Mouse (Mus musculus): ENCODE results near the gene Zfp28. TPM values are rescaled to one million over a fixed set of nuclear protein-coding genes. Genes with fewer than 3 reads are reported as not detected.
A peak's percentile ranks its signal among the peaks of the same experiment; 100 is the strongest.
"Not testable (repeated sequence)": the region's sequence is repeated elsewhere in the genome, so short reads cannot be mapped to it uniquely, and the experiment has no call there.

Gene Zfp28
- polyA plus RNA-seq (2015; fragmentation: Nextera tagmentation; extraction: Ambion mirVana): 1.9 and 2.0 TPM in 2 replicates

DNA sequence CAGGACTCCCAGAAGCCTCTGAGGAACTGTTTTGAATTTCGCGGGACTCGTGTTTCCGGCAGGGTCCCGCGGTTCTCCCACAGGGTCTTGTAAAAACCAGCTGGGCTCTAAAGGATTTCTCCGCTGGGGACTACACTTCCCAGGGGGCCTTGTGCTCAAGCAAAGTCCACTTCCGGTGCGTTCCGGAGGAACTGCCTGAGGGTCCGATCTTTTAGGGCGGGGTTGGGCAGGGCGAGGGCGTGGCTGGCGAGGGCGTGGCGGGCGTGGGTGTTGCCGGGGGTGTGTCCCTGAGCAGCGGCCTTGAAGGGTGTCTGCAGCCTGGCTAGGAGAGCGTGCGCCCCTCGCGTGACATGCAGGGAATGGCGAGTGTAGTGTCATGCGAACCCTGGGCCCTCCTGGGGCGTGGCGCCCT, at the start of gene Zfp28:
Gene Zfp28 (plus strand): TSS at position 252 of the 412 bp plus-strand sequence.
- DNase-seq (ENCODE audit: low spot score): peak; percentile 96

DNA sequence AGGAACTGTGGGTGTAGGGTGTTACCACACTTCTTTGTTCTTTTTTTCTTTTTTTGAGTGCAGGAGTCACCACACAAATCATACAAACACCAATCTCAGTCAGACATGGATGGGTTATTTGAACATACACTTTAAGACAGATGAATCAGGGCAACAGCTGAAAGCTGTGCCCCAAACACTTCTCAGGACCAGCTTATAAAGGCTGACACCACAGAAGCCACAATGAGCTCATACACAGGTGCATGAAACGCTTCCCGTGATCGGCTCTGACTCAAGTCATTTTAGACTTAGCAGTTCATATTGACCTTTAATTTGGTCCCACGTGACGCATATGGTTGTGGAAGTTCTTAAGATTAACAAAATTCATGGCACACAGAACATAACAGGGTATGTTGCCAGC, 43.2 kb upstream of the Zfp28 start:
- DNase-seq (ENCODE audit: low spot score): no peak

DNA sequence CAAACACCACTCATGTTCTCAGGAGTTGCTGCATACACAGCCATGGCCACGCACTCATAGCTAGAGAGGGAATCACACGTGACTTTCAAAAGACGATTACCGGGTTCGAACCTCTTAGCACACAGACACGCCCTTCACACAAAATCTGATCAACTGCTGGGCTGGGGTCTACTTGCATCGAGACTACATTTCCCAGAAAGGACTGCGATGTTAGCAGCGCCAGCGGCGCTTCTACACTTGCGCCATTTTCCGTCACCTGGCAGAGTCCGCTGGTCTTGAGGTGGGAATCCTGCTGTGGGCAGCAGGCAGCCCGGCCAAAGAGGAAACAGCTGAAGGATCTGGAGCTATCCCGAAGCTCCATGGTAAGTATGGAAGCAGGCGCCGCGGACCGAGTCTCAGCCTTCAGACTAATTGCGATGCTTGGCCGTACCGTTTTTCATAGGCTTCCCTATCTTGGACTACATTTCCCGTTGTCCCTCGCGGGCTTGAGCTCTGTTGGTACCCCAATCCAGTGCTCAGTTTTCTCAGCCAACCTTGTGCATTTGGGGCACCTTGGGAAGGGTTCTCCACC, 39.5 kb upstream of the Zfp28 start, which contains the start of gene Gm3854:
Gene Gm3854 (plus strand): TSS at position 259 of the 571 bp plus-strand sequence.
- DNase-seq (ENCODE audit: low spot score): peak; percentile 68

DNA sequence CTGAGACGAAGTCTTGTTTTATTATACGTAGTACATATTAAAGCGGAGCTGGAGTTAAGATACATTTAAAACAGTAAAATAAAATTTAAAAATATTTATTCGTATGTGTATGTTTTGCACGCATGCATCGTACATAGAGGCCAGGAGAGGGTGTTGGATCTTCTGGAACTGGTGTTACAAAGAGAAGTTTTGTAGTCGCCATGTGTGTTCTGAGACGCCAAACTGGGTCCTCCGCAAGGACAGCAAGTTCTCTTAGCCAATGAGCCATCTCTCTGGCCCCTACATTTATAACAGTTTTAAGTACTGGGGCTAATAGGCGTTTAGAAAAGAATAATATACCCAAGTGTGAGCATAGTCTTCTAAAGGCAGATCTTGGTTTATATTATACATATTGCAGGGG, 39.0 kb upstream of the Zfp28 start:
- DNase-seq (ENCODE audit: low spot score): no peak

DNA sequence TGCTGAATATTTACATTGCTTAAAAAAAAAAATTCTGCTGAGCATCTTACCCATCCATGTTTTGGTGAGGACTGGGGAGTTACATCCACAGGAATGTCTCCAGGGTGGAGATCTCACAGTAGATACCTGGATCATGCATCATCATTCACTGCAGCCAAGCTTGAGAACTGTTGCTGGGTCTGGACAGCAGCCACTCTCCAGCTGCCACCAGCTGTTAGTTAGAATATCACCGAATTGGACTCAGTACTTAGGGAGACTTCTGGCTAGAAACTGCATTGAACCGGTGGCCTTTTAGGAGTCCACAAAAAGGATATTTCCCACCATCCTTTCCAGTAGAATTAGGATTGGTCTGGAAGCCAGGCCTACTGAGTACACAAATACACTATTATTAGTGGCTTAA, 25.0 kb upstream of the Zfp28 start:
- DNase-seq (ENCODE audit: low spot score): no peak

DNA sequence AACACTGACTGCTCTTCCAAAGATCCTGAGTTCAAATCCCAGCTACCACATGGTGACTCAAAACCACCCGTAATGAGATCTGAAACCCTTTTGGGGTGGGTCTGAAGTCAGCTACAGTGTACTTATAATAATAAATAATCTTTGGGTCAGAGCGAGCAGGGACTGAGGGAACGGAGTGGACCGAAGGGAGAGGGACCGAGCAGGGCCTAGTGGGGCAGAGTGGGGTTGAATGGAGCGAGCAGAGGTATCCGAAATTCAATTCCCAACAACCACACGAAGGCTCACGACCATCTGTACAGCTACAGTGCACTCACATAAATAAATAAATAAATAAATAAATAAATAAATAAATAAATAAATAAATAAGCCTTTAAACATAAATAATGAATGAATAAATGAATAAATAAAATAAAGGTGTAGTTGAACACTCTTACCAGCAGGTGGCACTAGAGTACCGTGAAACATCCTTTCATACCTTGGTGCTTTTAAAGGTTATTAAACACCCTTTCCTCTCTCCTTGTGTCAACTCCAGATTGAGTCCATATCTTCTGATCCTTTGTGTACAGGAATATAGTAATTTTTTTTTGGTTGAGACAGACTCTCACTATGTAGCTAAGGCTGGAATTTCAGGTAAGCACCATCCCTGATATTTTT, 24.0 kb upstream of the Zfp28 start:
- DNase-seq (ENCODE audit: low spot score): peak; percentile 84

DNA sequence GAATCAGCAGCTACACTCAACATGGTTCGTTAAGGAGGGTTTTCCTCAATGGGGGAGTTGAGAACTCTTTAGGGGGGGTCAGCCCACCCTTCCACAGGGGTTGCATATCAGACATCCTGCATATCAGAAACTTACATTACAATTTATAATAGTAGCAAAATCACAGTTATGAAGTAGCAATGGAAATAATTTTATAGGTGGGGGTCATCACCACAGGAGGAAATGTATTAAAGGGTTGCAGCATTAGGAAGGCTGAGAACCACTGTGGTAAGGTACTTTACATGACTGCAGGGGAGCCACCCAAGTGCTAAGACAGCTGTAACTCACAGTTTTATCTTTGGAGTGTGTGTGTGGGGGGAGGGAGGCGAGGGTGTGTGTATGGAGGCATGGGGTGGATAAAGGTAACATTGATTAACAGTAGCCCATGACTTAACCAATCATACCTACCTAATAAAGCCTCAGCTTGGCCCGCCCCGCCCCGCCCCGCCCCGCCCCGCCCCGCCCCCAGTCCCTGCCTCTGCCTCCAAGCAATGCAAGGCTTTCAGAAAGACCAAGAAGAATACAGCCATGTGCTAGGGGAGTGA, 22.5 kb upstream of the Zfp28 start:
- no peak for DNase-seq (ENCODE audit: low spot score)

DNA sequence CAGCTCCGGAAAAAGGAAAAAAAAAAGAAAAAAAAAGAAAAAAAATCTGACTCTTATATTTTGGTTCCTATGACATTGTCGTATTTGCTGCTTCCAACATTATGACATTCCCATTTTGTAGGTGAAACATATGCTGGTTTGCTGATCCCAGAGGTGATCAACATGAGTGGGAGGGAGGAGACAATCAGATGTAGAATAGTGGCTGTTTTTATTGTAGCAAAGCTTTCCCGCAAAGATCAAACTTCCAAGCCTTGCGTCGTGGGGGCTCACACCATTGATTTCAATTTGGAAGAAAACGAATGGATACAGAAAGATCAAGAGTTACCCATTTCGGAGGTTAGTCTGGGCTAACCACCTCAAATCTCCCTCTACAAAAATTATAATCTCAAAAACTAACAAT, 21.3 kb upstream of the Zfp28 start:
- DNase-seq (ENCODE audit: low spot score): no peak

DNA sequence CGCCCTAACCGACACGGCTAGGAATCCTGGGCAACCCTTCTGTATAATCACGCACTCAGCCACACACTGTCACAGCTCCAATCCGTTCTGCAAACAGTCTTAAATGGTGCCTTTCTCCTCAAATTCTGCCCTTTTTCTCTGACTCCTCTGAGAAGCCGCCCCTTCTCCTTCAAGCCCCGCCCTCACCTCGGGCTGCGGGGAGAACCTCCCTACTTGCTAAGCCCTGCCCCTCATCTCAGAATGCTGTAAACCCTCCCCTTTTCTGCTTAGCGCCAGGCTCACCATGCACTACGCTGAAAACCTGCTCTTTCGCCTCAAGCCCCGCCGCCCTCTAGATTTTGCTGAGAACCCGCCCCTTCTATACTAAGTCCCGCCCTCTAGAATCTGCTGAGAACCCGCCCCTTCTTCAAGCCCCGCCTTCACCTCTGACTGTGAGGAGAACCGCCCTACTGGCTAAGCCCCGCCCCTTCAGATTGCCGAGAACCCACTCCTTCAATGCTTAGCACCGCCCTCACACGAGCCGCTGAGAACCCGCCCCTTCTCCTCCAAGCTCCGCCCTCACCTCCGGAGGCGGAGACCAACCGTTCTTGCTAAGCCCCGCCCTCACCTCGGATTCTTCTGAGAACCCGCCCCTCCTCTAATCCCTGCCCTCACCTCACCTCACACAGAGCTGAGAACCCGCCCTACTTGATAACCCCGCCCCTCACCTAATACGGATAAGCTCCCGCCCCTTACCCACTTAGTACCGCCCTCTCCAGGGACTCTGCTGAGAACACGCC, 20.6 kb upstream of the Zfp28 start:
- DNase-seq (ENCODE audit: low spot score): peak; percentile 97

DNA sequence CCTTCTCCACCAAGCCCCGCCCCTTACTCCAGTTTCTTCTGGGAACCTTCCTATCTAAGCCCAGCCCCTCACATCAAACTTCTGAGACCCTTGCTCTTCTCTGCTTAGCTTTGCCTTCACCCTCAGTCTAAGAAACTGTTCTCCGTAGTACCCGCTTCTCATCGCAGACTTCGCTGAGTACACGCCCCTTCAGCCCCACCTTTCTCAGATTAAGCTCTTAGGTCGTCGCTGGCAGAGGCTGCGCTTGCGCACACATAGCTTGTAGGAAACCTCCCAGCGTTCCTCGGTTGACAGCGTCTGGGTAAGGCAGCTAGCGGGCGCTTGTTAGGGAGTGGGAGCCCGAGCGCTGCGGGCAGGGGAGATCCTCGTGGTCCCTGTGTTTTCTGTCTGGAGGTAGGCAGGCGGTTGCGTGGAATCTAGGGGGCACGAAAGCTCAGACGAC, 20.0 kb upstream of the Zfp28 start, which contains the start of gene Zfp78:
Gene Zfp78 (plus strand): TSS at position 234 of the 442 bp plus-strand sequence.
- peak; percentile 94 for DNase-seq (ENCODE audit: low spot score)

DNA sequence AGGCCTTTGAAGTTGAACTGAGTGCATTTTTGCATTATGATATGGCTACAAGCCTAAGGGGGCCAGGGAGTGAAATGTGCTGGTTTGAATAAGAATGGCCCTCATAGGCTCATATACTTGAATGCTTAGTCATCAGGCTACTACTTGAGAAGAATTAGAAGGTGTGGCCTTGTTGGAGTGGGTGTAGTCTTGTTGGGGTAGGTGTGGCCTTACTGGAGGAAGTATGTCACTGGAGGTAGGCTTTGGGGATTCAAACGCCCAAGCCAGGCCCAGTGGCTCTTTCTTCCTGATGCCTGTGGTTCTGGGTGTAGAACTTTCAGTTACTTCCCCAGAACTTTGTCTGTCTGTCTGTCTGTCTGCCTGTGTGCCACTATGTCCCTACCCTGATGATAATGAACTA, 18.3 kb upstream of the Zfp28 start:
- no peak for DNase-seq (ENCODE audit: low spot score)

DNA sequence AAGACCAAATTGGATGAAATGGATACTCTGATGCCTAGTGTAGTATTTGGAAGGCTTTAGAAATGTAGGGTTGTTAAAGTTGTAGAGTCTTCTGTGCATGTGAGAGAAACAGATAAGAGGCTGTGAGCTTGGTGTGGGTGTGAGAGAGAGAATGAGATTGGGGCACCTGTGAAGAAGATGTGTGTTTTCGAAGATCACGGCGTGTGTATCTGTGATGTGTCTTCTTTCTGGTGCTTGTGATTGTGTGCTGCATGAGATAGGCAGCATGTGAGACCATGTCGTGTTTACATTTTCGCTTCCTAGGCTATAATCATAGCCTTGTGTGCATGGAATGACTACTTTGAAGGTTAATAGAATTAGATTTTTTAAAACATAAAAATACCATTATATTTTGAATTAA, 15.9 kb upstream of the Zfp28 start:
- DNase-seq (ENCODE audit: low spot score): no peak

DNA sequence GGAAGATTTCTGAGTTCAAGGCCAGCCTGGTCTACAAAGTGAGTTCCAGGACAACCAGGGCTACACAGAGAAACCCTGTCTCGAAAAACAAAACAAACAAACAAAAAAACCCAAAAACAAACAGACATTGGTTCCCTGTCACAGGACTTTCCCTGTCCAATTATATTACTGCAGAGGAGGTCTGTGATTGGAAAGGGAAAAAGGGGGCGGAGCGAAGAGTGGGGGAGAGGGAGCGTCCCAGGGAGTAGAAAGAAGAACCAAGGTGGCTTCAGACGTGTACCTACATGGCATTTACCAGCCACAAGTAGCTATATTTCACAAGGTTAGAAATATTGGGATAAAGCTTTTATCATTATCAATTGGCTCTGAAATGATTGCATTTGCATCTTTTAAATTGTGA, 14.9 kb upstream of the Zfp28 start:
- DNase-seq (ENCODE audit: low spot score): not testable (repeated sequence)

DNA sequence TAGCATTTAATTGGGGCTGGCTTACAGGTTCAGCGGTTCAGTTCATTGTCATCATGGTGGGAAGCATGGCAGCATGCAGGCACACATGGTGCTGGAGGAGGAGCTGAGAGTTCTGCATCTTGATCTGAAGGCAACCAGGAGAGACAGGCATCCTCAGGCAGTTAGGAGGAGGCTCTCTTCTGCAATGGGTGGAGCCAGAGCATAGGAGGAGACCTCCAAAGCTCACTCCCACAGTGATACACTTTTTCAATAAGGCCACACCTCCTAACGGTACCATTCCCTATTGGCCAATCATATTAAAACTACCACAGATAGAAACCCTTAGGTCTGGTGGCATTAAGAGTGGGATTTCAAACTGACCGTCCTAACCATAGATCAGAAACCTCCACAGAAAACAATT, 13.6 kb upstream of the Zfp28 start:
- DNase-seq (ENCODE audit: low spot score): no peak

DNA sequence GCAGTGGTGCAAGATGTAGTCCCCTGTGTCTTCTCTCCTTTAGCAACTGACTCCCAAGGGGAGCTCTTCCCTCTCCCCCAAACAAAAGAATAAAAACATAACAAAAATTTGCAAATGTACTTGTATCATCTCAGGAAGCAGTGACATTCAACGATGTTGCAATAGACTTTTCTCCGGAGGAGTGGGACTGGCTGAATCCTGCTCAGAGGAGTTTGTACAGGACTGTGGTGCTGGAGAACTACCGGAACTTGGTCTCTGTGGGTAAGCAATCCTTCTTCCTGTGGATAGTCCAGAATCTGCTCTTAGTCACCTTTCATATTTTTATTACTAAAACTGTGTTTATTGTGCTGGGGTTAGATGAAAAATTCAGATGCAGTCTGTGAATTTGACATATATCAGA, 10.1 kb upstream of the Zfp28 start:
- DNase-seq (ENCODE audit: low spot score): no peak

DNA sequence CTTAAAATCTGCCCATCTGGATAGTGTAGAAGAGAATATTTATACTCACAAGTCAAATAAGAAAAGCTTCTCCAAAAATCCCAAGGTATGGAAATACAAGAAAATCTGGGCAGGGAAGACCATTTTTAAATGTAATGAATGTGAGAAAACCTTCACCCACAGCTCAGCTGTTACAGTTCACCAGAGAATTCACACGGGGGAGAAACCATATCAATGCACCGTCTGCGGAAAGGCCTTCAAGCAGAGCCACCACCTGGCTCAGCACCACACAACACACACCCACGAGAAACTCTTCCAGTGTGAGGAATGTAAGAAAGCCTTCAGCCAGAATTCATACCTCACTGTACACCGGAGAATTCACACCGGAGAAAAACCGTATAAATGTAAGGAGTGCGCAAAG, 4.7 kb upstream of the Zfp28 start:
- DNase-seq (ENCODE audit: low spot score): no peak

DNA sequence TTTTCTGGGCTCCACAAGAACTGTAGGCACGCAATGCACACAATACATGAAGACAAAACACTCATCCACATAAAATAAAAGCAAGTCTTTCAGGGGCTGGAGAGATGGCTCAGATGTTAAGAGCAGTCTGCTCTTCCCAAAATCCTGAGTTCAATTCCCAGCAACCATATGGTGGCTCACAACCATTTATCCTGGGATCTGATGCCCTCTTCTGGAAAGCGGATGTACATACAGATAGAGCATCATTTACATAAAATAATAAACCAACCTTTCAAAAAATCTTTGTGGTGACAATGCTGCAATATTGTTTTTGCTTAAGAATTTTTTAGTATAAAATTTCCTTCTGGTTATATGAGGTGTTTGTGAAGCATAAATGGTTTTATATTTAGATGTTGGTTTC, 1.7 kb upstream of the Zfp28 start:
- DNase-seq (ENCODE audit: low spot score): no peak

DNA sequence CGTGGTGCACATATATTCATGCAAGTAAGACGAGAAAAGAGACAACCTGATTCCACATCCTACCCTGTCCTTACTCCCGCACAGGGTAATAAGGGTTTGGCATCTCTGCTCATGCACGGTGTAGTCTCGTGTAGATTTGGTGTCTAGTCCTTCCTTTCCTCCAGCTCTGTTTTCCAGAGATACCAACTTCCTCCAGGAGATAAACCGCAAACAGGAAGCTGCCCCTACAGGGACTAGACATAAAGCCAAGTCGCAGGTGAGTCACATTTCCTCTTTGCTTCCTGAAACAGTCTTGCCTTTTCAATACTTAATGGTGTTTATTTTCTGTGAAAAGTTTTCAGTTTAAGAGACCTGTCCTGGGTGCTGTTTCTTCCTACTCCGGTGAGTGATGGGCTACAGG, 916 bp downstream of the Zfp28 start:
- DNase-seq (ENCODE audit: low spot score): no peak

DNA sequence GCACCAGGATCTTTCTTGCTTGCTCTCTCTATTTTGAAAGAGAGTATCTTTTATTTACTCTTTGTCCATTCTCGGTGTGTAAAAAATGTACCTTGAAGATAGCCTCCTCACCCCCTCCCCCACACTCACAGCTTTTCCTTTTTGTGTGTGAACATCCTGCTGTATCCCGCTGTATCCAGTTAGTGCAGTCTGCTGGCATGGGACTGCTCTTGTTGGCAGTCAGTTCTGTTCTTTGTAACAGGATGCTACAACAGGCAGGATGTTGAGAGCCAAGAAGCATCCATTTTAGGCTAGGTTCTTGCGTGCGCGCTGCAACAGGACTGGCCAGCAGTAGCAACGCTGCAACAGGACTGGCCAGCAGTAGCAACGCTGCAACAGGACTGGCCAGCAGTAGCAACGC, 3.9 kb downstream of the Zfp28 start:
- no peak for DNase-seq (ENCODE audit: low spot score)

DNA sequence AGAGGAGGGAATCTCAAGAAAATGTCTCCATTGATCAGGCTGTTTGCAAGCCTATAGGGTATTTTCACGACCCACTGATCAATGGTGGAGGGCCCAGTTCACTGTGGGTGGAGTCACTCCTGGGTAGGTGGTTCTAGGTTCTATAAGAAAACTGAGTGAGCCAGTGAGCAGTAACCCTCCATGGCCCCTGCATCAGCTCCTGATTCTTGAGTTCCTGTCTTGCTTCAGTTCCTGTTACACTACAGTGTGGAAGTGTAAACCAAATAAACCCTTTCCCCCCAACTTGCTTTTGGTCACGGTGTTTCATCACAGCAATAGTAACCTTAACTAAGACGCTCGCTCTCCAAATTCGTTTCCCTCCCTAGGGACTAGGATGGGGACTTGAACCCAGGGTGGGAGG, 5.9 kb downstream of the Zfp28 start:
- no peak for DNase-seq (ENCODE audit: low spot score)

DNA sequence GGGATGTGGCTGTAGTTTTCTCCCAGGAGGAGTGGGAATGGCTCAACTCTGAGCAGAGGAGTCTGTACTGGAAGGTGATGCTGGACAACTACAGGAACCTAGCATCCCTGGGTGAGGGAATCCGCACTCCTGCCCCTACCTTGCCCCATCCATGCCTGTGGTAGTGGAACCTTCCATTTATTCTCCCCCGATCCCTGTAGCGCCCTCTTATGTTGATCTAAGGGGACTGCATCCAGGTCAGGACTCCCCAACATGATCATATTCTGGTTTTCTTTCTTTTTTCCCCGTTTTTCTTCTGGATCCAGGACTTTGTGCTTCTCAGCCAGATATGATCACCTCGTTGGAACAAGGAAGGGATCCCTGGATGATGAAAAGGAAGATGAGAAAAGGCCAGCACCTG, 6.4 kb downstream of the Zfp28 start:
- no peak for DNase-seq (ENCODE audit: low spot score)
